Mouse (Mus musculus): ENCODE measurements around the gene Emc9. TPM values are rescaled to one million over a fixed set of nuclear protein-coding genes. Genes with fewer than 3 reads are reported as not detected.

Gene Emc9
- 12.3 and 48.5 TPM in 2 replicates for polyA plus RNA-seq (2011; ENCODE audit: insufficient read depth, insufficient read length, low replicate concordance, missing spikeins)

GRCm38 (mm10) chr14:55584702-55585565 lies at the start of gene Emc9:
Gene Emc9 (minus strand): TSS chr14:55585302.
- Histone ChIP-seq H3K4me1 (ENCODE audit: control insufficient read depth, insufficient read depth, low read length) (no peaks in the 10 kb centered on the region; the same call in 1 of the 2 replicates), H3K27ac (ENCODE audit: control insufficient read depth, insufficient read depth, low read depth, low read length, poor library complexity) (peak within 1 kb of the TSS; percentile 70), H3K4me3 (replicated peaks; ENCODE audit: control insufficient read depth, low read depth, low read length) (peak within 1 kb of the TSS; percentile 79)
- TF ChIP-seq POLR2A (IDR thresholded peaks at IDR 0.05; ENCODE audit: borderline replicate concordance, control insufficient read depth, low read depth, low read length) = peak; percentile 58; the same call in 1 of the 2 replicates
- no peak for TF ChIP-seq CTCF (IDR thresholded peaks at IDR 0.05; ENCODE audit: control insufficient read depth, insufficient read depth, low read length)
- WGBS = 5% methylated on average over 43 of the region's 43 CpGs

- Histone ChIP-seq H3K4me3 (replicated peaks; ENCODE audit: control insufficient read depth, low read depth, low read length) (no peak overlapping the region), H3K27ac (ENCODE audit: control insufficient read depth, insufficient read depth, low read depth, low read length, poor library complexity) (no peak overlapping the region), H3K4me1 (ENCODE audit: control insufficient read depth, insufficient read depth, low read length) (no peaks in the 10 kb centered on the region)
- 40% methylated on average over 5 of the region's 5 CpGs for WGBS
- TF ChIP-seq CTCF (IDR thresholded peaks at IDR 0.05; ENCODE audit: control insufficient read depth, insufficient read depth, low read length) (peak; percentile 96), POLR2A (IDR thresholded peaks at IDR 0.05; ENCODE audit: borderline replicate concordance, control insufficient read depth, low read depth, low read length) (no peak)
Measured at GRCm38 (mm10) chr14:55629312-55629711, 44.2 kb upstream of the Emc9 start.

- WGBS = 92% methylated on average over 27 of the region's 27 CpGs
- Histone ChIP-seq H3K4me3 (replicated peaks; ENCODE audit: control insufficient read depth, low read depth, low read length) (no peak overlapping the region), H3K4me1 (ENCODE audit: control insufficient read depth, insufficient read depth, low read length) (no peaks in the 10 kb centered on the region), H3K27ac (ENCODE audit: control insufficient read depth, insufficient read depth, low read depth, low read length, poor library complexity) (no peak overlapping the region)
- no peak for TF ChIP-seq CTCF (IDR thresholded peaks at IDR 0.05; ENCODE audit: control insufficient read depth, insufficient read depth, low read length)
- TF ChIP-seq POLR2A (IDR thresholded peaks at IDR 0.05; ENCODE audit: borderline replicate concordance, control insufficient read depth, low read depth, low read length) = 0 out of 2 replicates have a peak, but pooled peaks have one; percentile 11
Measured at GRCm38 (mm10) chr14:55628077-55628827, 43.1 kb upstream of the Emc9 start.

GRCm38 (mm10) chr14:55618486-55619195 lies 33.5 kb upstream of the Emc9 start:
- TF ChIP-seq CTCF (IDR thresholded peaks at IDR 0.05; ENCODE audit: control insufficient read depth, insufficient read depth, low read length) (no peak), POLR2A (IDR thresholded peaks at IDR 0.05; ENCODE audit: borderline replicate concordance, control insufficient read depth, low read depth, low read length) (no peak)
- WGBS = 14% methylated on average over 22 of the region's 22 CpGs
- Histone ChIP-seq H3K27ac (ENCODE audit: control insufficient read depth, insufficient read depth, low read depth, low read length, poor library complexity) (peak overlapping the region; percentile 20), H3K4me3 (replicated peaks; ENCODE audit: control insufficient read depth, low read depth, low read length) (peak overlapping the region; percentile 61), H3K4me1 (ENCODE audit: control insufficient read depth, insufficient read depth, low read length) (no peaks in the 10 kb centered on the region; the same call in 1 of the 2 replicates)

GRCm38 (mm10) chr14:55617822-55618221 lies 32.7 kb upstream of the Emc9 start, which contains the start of gene Rec8:
Gene Rec8 (plus strand): TSS chr14:55618037.
- no peak for TF ChIP-seq CTCF (IDR thresholded peaks at IDR 0.05; ENCODE audit: control insufficient read depth, insufficient read depth, low read length)
- TF ChIP-seq POLR2A (IDR thresholded peaks at IDR 0.05; ENCODE audit: borderline replicate concordance, control insufficient read depth, low read depth, low read length) = no peak
- H3K4me1 ChIP-seq (ENCODE audit: control insufficient read depth, insufficient read depth, low read length) = no peaks in the 10 kb centered on the region; the same call in 1 of the 2 replicates
- WGBS = 32% methylated on average over 21 of the region's 21 CpGs
- peak within 1 kb of the TSS; percentile 20 for H3K27ac ChIP-seq (ENCODE audit: control insufficient read depth, insufficient read depth, low read depth, low read length, poor library complexity)
- peak within 1 kb of the TSS; percentile 61 for H3K4me3 ChIP-seq (replicated peaks; ENCODE audit: control insufficient read depth, low read depth, low read length)

GRCm38 (mm10) chr14:55616844-55617243 lies 31.7 kb upstream of the Emc9 start:
- H3K4me3 ChIP-seq (replicated peaks; ENCODE audit: control insufficient read depth, low read depth, low read length) = no peak overlapping the region
- TF ChIP-seq CTCF (IDR thresholded peaks at IDR 0.05; ENCODE audit: control insufficient read depth, insufficient read depth, low read length) (no peak), POLR2A (IDR thresholded peaks at IDR 0.05; ENCODE audit: borderline replicate concordance, control insufficient read depth, low read depth, low read length) (no peak)
- no peaks in the 10 kb centered on the region; the same call in 1 of the 2 replicates for H3K4me1 ChIP-seq (ENCODE audit: control insufficient read depth, insufficient read depth, low read length)
- no peak overlapping the region for H3K27ac ChIP-seq (ENCODE audit: control insufficient read depth, insufficient read depth, low read depth, low read length, poor library complexity)
- 74% methylated on average over 2 of the region's 2 CpGs for WGBS

GRCm38 (mm10) chr14:55615876-55616275 lies 30.8 kb upstream of the Emc9 start:
- no peaks in the 10 kb centered on the region; the same call in 1 of the 2 replicates for H3K4me1 ChIP-seq (ENCODE audit: control insufficient read depth, insufficient read depth, low read length)
- 81% methylated on average over 2 of the region's 2 CpGs for WGBS
- H3K27ac ChIP-seq (ENCODE audit: control insufficient read depth, insufficient read depth, low read depth, low read length, poor library complexity) = no peak overlapping the region
- TF ChIP-seq CTCF (IDR thresholded peaks at IDR 0.05; ENCODE audit: control insufficient read depth, insufficient read depth, low read length) = no peak
- no peak for TF ChIP-seq POLR2A (IDR thresholded peaks at IDR 0.05; ENCODE audit: borderline replicate concordance, control insufficient read depth, low read depth, low read length)
- H3K4me3 ChIP-seq (replicated peaks; ENCODE audit: control insufficient read depth, low read depth, low read length) = no peak overlapping the region

Data from bone marrow, adult 2 months (tissue).